Mouse (Mus musculus) MEL (cell line): Measurements from ENCODE around the gene Atf7. TPM values are rescaled to one million over a fixed set of nuclear protein-coding genes. Genes with fewer than 3 reads are reported as not detected.

Experiments used
- DNase-seq: peaks from one replicate; pipeline ENCODE4 v3.0.0; 2011; ENCODE audit warnings: low read depth, low spot score
- H3K27ac ChIP-seq: 2 replicates; pipeline ENCODE4 v1.5.1; 2012; ENCODE audit warnings: low read depth, mild to moderate bottlenecking, control low read depth, low read length, moderate library complexity; ENCODE audit not compliant: control insufficient read depth
- H3K27me3 ChIP-seq, 2 experiments: fragments of 150-350 bp in 1 of 2; sonication (generic) in 1 of 2; 2 replicates each; pipeline ENCODE4 v1.6.1; 2012; ENCODE audit warnings: low read length in 2 of 2, mild to moderate bottlenecking in 2 of 2, improper control_type of control experiment in 1 of 2, moderate library complexity in 1 of 2; ENCODE audit not compliant: insufficient read depth in 2 of 2, control insufficient read depth in 1 of 2
- H3K36me3 ChIP-seq, 2 experiments: 2 replicates each; pipeline ENCODE4 v1.6.1; 2012 to 2014; ENCODE audit warnings: low read length in 2 of 2, improper control_type of control experiment in 1 of 2, inconsistent platforms in 1 of 2, mild to moderate bottlenecking in 1 of 2; ENCODE audit not compliant: insufficient read depth in 2 of 2, control insufficient read depth in 1 of 2
- H3K4me1 ChIP-seq, 2 experiments: fragments of 150-350 bp in 1 of 2; sonication (generic) in 1 of 2; 2 replicates each; pipeline ENCODE4 v1.6.1; 2012; ENCODE audit warnings: low read length in 2 of 2, improper control_type of control experiment in 1 of 2, mild to moderate bottlenecking in 1 of 2; ENCODE audit not compliant: insufficient read depth in 2 of 2, control insufficient read depth in 1 of 2
- H3K4me3 ChIP-seq, 2 experiments: fragments of 150-350 bp in 1 of 2; sonication (generic) in 1 of 2; 2 replicates each; pipeline ENCODE4 v1.5.1; 2012; ENCODE audit warnings: low read depth in 2 of 2, low read length in 2 of 2, mild to moderate bottlenecking in 2 of 2, moderate library complexity in 2 of 2, control low read depth in 1 of 2, improper control_type of control experiment in 1 of 2; ENCODE audit not compliant: control insufficient read depth in 1 of 2, insufficient read depth in 1 of 2
- H3K79me2 ChIP-seq: 2 replicates; pipeline ENCODE4 v1.6.1; 2012; ENCODE audit warnings: mild to moderate bottlenecking, low read length, moderate library complexity; ENCODE audit not compliant: control insufficient read depth, poor library complexity, insufficient read depth
- H3K9ac ChIP-seq: 2 replicates; pipeline ENCODE4 v1.6.1; 2012; ENCODE audit warnings: low read depth, mild to moderate bottlenecking, control low read depth, low read length, moderate library complexity; ENCODE audit not compliant: control insufficient read depth, poor library complexity, severe bottlenecking
- H3K9me3 ChIP-seq: fragments of 150-350 bp; sonication (generic); replicated peaks from 2 replicates; pipeline ENCODE4 v1.6.1; 2012; ENCODE audit warnings: mild to moderate bottlenecking, low read length, improper control_type of control experiment, moderate library complexity; ENCODE audit not compliant: insufficient read depth
- BHLHE40 ChIP-seq: IDR thresholded peaks from 2 replicates; pipeline ENCODE4 v1.6.1; 2012; ENCODE audit warnings: low read depth, mild to moderate bottlenecking, inconsistent platforms, low read length, improper control_type of control experiment, borderline replicate concordance
- CHD1 ChIP-seq: IDR thresholded peaks from 2 replicates; pipeline ENCODE4 v1.6.1; 2012; ENCODE audit warnings: low read depth, mild to moderate bottlenecking, inconsistent platforms, low read length, improper control_type of control experiment
- CHD2 ChIP-seq: IDR thresholded peaks from 2 replicates; pipeline ENCODE4 v1.6.1; 2011; ENCODE audit warnings: low read length, improper control_type of control experiment
- E2F4 ChIP-seq: IDR thresholded peaks from 2 replicates; pipeline ENCODE4 v1.6.1; 2011; ENCODE audit warnings: low read depth, low read length, improper control_type of control experiment, borderline replicate concordance
- ELF1 ChIP-seq: IDR thresholded peaks from 2 replicates; pipeline ENCODE4 v1.6.1; 2014; ENCODE audit warnings: low read depth, mild to moderate bottlenecking, inconsistent platforms, low read length, improper control_type of control experiment, moderate library complexity
- ETS1 ChIP-seq: IDR thresholded peaks from 2 replicates; pipeline ENCODE4 v1.6.1; 2012; ENCODE audit warnings: low read depth, mild to moderate bottlenecking, inconsistent platforms, low read length, improper control_type of control experiment, moderate library complexity
- HCFC1 ChIP-seq: IDR thresholded peaks from 2 replicates; pipeline ENCODE4 v1.6.1; 2012; ENCODE audit warnings: low read depth, mild to moderate bottlenecking, inconsistent platforms, low read length, improper control_type of control experiment, moderate library complexity
- JUND ChIP-seq: IDR thresholded peaks from 2 replicates; pipeline ENCODE4 v1.6.1; 2011; ENCODE audit warnings: low read depth, mild to moderate bottlenecking, improper control_type of control experiment, low read length
- MAFK ChIP-seq: IDR thresholded peaks from 2 replicates; pipeline ENCODE4 v1.6.1; 2011; ENCODE audit warnings: low read depth, mild to moderate bottlenecking, low read length, improper control_type of control experiment, borderline replicate concordance
- MAX ChIP-seq: IDR thresholded peaks from 2 replicates; pipeline ENCODE4 v1.6.1; 2011; ENCODE audit warnings: low read length, improper control_type of control experiment
- MAZ ChIP-seq: IDR thresholded peaks from 2 replicates; pipeline ENCODE4 v1.6.1; 2012; ENCODE audit warnings: low read depth, mild to moderate bottlenecking, inconsistent platforms, low read length, improper control_type of control experiment
- MYC ChIP-seq: IDR thresholded peaks from 2 replicates; pipeline ENCODE4 v1.6.1; 2011; ENCODE audit warnings: low read depth, mild to moderate bottlenecking, low read length, improper control_type of control experiment, moderate library complexity
- POLR2AphosphoS2 ChIP-seq: IDR thresholded peaks from 2 replicates; pipeline ENCODE4 v1.6.1; 2011; ENCODE audit warnings: low read length, improper control_type of control experiment
- POLR2AphosphoS5 ChIP-seq: IDR thresholded peaks from 2 replicates; pipeline ENCODE4 v1.6.1; 2012; ENCODE audit warnings: low read depth, borderline replicate concordance, mild to moderate bottlenecking, inconsistent platforms, low read length, moderate library complexity, mixed read lengths
- RCOR1 ChIP-seq: IDR thresholded peaks from 2 replicates; pipeline ENCODE4 v1.6.1; 2012; ENCODE audit warnings: low read depth, mild to moderate bottlenecking, inconsistent platforms, low read length, improper control_type of control experiment
- SMC3 ChIP-seq: IDR thresholded peaks from 2 replicates; pipeline ENCODE4 v1.6.1; 2011; ENCODE audit warnings: low read depth, low read length, improper control_type of control experiment
- TCF12 ChIP-seq: IDR thresholded peaks from 2 replicates; pipeline ENCODE4 v1.6.1; 2014; ENCODE audit warnings: low read depth, mild to moderate bottlenecking, inconsistent platforms, low read length, improper control_type of control experiment, moderate library complexity
- USF2 ChIP-seq, 2 experiments: IDR thresholded peaks; 2 replicates each; pipeline ENCODE4 v1.6.1; 2011 to 2012; ENCODE audit warnings: improper control_type of control experiment in 2 of 2, low read length in 2 of 2, borderline replicate concordance in 1 of 2, inconsistent platforms in 1 of 2, low read depth in 1 of 2, mild to moderate bottlenecking in 1 of 2; ENCODE audit not compliant: insufficient read depth in 1 of 2
- polyA plus RNA-seq, 2 experiments: library from polyadenylated mRNA; stranded (reverse) in 1 of 2; unstranded in 1 of 2; fragments of >175 nt in 1 of 2; fragments of >200 nt in 1 of 2; gene quantifications; 2 replicates each; pipeline versions ENCODE4 v1.2.1 to v1.2.4; 2012; ENCODE audit warnings: low replicate concordance in 2 of 2, low read depth in 1 of 2; ENCODE audit not compliant: insufficient read length in 2 of 2, insufficient read depth in 1 of 2, missing spikeins in 1 of 2
- total RNA-seq: library from RNA; depleted of rRNA; stranded (reverse); fragments of 300-350 nt; gene quantifications from 2 replicates; pipeline ENCODE4 v1.2.3, GENCODE M21; 2012

The Atf7 gene
- total and polyA plus RNA-seq, 3 experiments, result 12.8 to 49.6 TPM; not detected in 1

DNA sequence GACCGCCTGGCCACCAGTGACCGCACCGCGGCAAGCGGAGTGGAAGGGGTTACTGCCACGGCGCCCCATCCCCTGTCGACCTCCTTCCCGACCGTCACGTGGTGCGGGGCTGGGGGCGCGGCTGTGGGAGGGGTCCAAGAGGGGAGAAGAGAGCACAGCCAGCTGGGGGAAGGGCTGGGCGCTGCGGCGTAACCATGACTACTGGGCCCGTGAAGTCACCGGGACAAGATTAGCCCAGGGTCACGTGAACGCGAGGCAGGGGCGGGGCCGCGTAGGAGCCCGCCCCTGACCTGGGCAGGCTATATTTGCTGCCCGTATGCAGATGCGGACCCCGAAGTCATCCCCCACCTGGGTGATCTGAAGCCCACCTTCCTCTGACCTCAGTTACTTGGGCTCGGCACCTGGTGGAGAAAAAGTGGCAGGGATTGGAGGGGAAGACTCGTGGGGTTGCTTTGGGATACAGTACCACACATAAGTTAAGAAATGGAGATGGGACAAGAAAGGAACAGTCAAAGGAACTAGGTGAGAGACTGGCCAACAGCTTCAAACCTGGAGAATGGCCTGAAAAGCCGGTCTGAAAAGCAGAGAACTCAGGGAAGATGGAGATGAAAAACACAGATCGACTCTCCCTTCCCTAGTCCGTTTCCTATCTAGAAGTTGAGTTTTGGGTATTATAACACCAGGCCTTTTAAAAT is 114.5 kb downstream of the Atf7 start (continued):
- TF ChIP-seq POLR2AphosphoS5, result no peak
- no peak for TF ChIP-seq MYC
- no peak for TF ChIP-seq E2F4
- peak; percentile 72 for TF ChIP-seq MAX

DNA sequence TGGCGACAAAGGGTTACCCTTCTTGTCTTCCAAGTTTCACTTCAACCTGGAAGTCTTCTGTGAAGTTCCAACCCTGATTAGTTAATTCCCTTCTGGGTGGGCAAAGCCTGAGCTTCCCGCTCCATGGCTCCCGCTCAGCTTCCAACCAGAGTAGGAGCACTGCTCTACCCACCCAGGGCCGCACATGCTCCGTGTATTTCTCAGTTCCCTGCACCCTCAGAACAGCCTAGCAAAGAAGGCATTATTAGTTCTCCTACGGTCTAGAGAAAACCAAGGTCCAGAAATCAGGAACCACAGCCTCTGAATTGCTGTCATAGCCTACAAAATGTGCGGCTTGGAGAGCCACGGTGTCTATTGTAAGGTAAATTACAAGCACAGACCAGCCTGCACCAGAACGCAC is 115.2 kb downstream of the Atf7 start:
- Histone ChIP-seq H3K27ac (no peak overlapping the region), H3K4me1 (peaks cover 7 to 24% of the 10 kb centered on the region in 2 experiments), H3K9me3 (no peaks in the 10 kb centered on the region), H3K36me3 (peaks cover 0 to 12% of the 10 kb centered on the region in 2 experiments; a peak in 2 of 4 replicates), H3K4me3 (peak overlapping the region; percentile 38 to 57), H3K9ac (peak overlapping the region; percentile 50), H3K27me3 (no peaks in the 10 kb centered on the region), H3K79me2 (no peaks in the 10 kb centered on the region)
- no peak for DNase-seq
- TF ChIP-seq JUND (no peak), POLR2AphosphoS2 (0 out of 2 replicates have a peak, but pooled peaks have one; percentile 23)

DNA sequence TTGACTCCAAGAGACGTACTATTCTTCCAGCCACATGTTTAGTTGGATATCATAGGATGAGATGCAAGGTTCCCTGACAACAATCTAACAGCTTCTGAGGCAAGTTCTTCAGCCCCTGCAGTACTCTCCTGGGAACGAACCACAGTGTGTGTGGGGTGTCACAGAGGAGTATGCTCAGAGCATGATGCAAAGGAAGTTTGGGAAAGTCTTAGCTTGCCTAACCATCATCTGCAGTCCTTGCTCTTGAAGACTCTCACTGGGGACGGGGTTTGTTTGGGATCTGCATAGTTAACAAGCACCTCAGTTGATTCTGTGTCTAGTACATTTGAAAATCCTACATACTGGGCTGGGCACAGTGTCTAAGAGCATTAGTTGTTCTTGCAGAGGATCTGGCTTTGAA is 116.9 kb downstream of the Atf7 start:
- H3K27me3 ChIP-seq, result no peaks in the 10 kb centered on the region
- no peak overlapping the region for H3K9ac ChIP-seq
- H3K79me2 ChIP-seq, result no peaks in the 10 kb centered on the region
- DNase-seq, result no peak
- H3K4me3 ChIP-seq, result no peak overlapping the region
- H3K4me1 ChIP-seq, result peaks cover 7 to 26% of the 10 kb centered on the region in 2 experiments
- peaks cover 2 to 14% of the 10 kb centered on the region in 2 experiments; a peak in 3 of 4 replicates for H3K36me3 ChIP-seq
- no peak overlapping the region for H3K27ac ChIP-seq
- H3K9me3 ChIP-seq, result no peaks in the 10 kb centered on the region
- no peak for TF ChIP-seq CHD1
- no peak for TF ChIP-seq MAFK
- TF ChIP-seq CHD2, result no peak
- TF ChIP-seq HCFC1, result no peak
- TF ChIP-seq USF2 (IDR thresholded peaks at IDR 0.05; ENCODE audit: borderline replicate concordance in 1 of 2, insufficient read depth in 1 of 2, low read depth in 1 of 2, low read length in 2 of 2), result no peak
- TF ChIP-seq TCF12, result no peak
- no peak for TF ChIP-seq MAX
- no peak for TF ChIP-seq BHLHE40
- TF ChIP-seq ETS1, result no peak
- no peak for TF ChIP-seq SMC3
- TF ChIP-seq ELF1, result no peak
- TF ChIP-seq POLR2AphosphoS2, result no peak
- TF ChIP-seq RCOR1, result no peak
- no peak for TF ChIP-seq MAZ
